Mouse (Mus musculus): ENCODE data around the gene Gm20388. TPM values are rescaled to one million over a fixed set of nuclear protein-coding genes. Genes with fewer than 3 reads are reported as not detected.

Gene Gm20388
- total RNA-seq, 1 experiment = 27.0 TPM

DNA sequence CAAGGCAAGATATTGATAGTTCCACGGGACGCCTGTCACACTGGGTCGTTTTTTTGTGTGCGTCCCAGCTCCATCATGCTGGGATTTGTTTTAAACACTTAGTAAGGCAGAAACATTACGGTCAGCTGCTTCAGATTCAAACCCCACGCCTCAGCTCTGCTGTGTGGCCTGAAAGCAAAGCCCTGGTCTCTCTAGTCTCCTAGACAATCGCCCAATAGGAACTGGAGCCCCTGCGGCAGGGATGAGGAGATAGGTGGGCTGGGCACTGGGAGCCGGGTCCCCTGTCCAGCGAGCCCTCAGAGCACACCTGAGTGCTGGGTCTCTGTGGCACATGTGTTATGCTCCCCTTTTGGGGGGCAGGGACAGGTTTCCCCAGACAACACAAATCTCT lies 267.5 kb downstream of the Gm20388 start:
- Histone ChIP-seq H3K4me3 (ENCODE audit: insufficient read depth in 1 of 2, low read depth in 1 of 2, low read length in 2 of 2, poor library complexity in 1 of 2, severe bottlenecking in 1 of 2) (no peak overlapping the region), H3K9ac (ENCODE audit: insufficient read depth, low read depth, low read length, poor library complexity, severe bottlenecking) (no peak overlapping the region), H3K27ac (ENCODE audit: insufficient read depth, low read depth, low read length, poor library complexity, severe bottlenecking) (no peak overlapping the region; the same call in 1 of the 2 replicates), H3K36me3 (ENCODE audit: control insufficient read depth, insufficient read depth, low read length, poor library complexity, severe bottlenecking) (no peaks in the 10 kb centered on the region), H3K9me3 (ENCODE audit: control insufficient read depth, insufficient read depth, low read depth, low read length) (no peaks in the 10 kb centered on the region), H3K4me1 (ENCODE audit: control insufficient read depth in 2 of 2, insufficient read depth in 2 of 2, low read length in 2 of 2, poor library complexity in 1 of 2) (peaks cover 0 to 15% of the 10 kb centered on the region in 2 experiments; a peak in 2 of 4 replicates)
- TF ChIP-seq MAFK (IDR thresholded peaks at IDR 0.05; ENCODE audit: insufficient read depth, low read depth, low read length) (no peak), ZC3H11A (IDR thresholded peaks at IDR 0.05; ENCODE audit: borderline replicate concordance, low read depth, low read length) (no peak), CHD2 (IDR thresholded peaks at IDR 0.05; ENCODE audit: low read depth, low read length) (no peak), HCFC1 (IDR thresholded peaks at IDR 0.05; ENCODE audit: borderline replicate concordance, insufficient read depth, low read length) (no peak), ZNF384 (IDR thresholded peaks at IDR 0.05; ENCODE audit: low read depth, low read length) (no peak)
- in situ Hi-C loops (cut with MboI; ENCODE audit: low sequenced_read_pairs in 2 of 2, unreplicated experiment in 2 of 2) = no loop called here
- DNase-seq (ENCODE audit: low read depth, low spot score) = no peak

DNA sequence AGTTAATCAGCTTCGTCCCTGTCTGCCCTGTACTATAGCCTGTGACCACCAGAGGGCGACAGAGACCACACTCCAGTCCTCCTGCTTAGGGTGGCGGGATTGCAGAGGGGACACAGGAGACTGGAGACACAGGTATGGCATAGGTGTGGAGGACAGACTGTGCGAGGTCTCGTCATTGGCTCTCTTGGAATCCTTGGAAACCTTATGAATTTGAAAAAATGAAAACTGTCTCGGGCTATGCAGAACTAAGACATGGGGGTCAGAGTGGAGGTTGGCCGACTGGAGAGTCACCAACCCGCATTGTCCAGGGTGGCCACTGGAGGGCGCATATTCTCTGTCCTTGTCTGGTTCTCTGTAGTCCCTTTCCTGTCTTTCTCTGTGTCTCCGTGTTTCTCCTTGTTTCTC lies 268.4 kb downstream of the Gm20388 start:
- TF ChIP-seq ZC3H11A (IDR thresholded peaks at IDR 0.05; ENCODE audit: borderline replicate concordance, low read depth, low read length) (0 out of 2 replicates have a peak, but pooled peaks have one; percentile 50), MAFK (IDR thresholded peaks at IDR 0.05; ENCODE audit: insufficient read depth, low read depth, low read length) (no peak)
- Histone ChIP-seq H3K9ac (ENCODE audit: insufficient read depth, low read depth, low read length, poor library complexity, severe bottlenecking) (no peak overlapping the region), H3K4me3 (ENCODE audit: insufficient read depth in 1 of 2, low read depth in 1 of 2, low read length in 2 of 2, poor library complexity in 1 of 2, severe bottlenecking in 1 of 2) (peak overlapping the region in 1 of 2 experiments; percentile 18; a peak in 1 of 4 replicates)

DNA sequence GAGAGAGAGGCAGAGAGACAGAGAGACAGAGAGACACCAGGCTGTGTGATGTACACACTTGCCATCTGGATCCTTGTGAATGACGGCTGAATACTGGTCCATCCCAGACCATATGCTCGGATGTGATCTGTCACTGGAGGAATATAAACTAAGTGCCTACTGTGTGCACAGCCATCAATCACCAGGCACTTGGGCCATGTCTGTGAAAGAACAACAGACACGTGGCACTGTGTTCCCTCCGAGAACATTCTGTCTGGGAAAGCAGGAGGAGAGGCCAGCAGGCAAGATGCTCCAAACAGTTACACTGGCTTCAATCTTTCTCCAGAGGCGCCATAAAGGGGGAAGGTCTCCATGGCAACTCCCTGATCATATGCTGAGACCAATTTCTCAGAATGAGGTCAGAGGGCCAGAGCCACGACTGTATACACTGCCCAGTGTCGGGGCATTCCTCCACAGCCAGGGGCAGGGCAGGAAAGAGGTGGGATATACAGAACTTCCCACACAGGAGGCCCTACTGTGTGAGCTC lies 269.9 kb downstream of the Gm20388 start:
- H3K36me3 ChIP-seq (ENCODE audit: control insufficient read depth, insufficient read depth, low read length, poor library complexity, severe bottlenecking) = no peaks in the 10 kb centered on the region
- peaks cover 0 to 13% of the 10 kb centered on the region in 2 experiments; a peak in 2 of 4 replicates for H3K4me1 ChIP-seq (ENCODE audit: control insufficient read depth in 2 of 2, insufficient read depth in 2 of 2, low read length in 2 of 2, poor library complexity in 1 of 2)
- no peak for DNase-seq (ENCODE audit: low read depth, low spot score)

More for the DNA sequence above, 268.4 kb downstream of the Gm20388 start:
- Histone ChIP-seq H3K36me3 (ENCODE audit: control insufficient read depth, insufficient read depth, low read length, poor library complexity, severe bottlenecking) (no peaks in the 10 kb centered on the region), H3K9me3 (ENCODE audit: control insufficient read depth, insufficient read depth, low read depth, low read length) (no peaks in the 10 kb centered on the region), H3K27ac (ENCODE audit: insufficient read depth, low read depth, low read length, poor library complexity, severe bottlenecking) (no peak overlapping the region), H3K4me1 (ENCODE audit: control insufficient read depth in 2 of 2, insufficient read depth in 2 of 2, low read length in 2 of 2, poor library complexity in 1 of 2) (peaks cover 0 to 15% of the 10 kb centered on the region in 2 experiments; a peak in 2 of 4 replicates)
- DNase-seq (ENCODE audit: low read depth, low spot score) = peak; percentile 83
- in situ Hi-C loops (cut with MboI; ENCODE audit: low sequenced_read_pairs in 2 of 2, unreplicated experiment in 2 of 2) = no loop called here

DNA sequence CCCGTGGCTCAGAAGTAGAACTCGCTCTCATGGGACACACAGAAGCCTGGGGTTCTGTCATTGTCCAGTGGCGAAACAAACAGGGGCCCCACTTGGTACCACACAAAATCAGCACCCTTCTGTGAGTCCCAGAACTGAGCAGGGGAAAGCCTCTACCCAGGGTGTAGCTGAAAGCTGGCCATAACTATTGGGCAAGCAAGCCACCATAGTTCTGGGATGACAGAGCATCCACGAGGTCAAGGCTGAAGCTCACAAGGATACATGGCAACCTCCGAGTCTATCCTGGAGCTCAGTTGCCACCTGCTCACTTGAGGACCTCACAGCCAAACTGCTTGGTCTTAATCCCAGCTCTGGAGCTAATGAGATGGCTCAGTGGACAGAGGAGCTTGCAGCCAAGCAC lies 270.6 kb downstream of the Gm20388 start:
- Histone ChIP-seq H3K9me3 (ENCODE audit: control insufficient read depth, insufficient read depth, low read depth, low read length) (no peaks in the 10 kb centered on the region), H3K4me1 (ENCODE audit: control insufficient read depth in 2 of 2, insufficient read depth in 2 of 2, low read length in 2 of 2, poor library complexity in 1 of 2) (peaks cover 0 to 13% of the 10 kb centered on the region in 2 experiments; a peak in 2 of 4 replicates), H3K9ac (ENCODE audit: insufficient read depth, low read depth, low read length, poor library complexity, severe bottlenecking) (no peak overlapping the region), H3K27ac (ENCODE audit: insufficient read depth, low read depth, low read length, poor library complexity, severe bottlenecking) (no peak overlapping the region), H3K4me3 (ENCODE audit: insufficient read depth in 1 of 2, low read depth in 1 of 2, low read length in 2 of 2, poor library complexity in 1 of 2, severe bottlenecking in 1 of 2) (no peak overlapping the region), H3K36me3 (ENCODE audit: control insufficient read depth, insufficient read depth, low read length, poor library complexity, severe bottlenecking) (no peaks in the 10 kb centered on the region)
- TF ChIP-seq ZC3H11A (IDR thresholded peaks at IDR 0.05; ENCODE audit: borderline replicate concordance, low read depth, low read length) (no peak), ZNF384 (IDR thresholded peaks at IDR 0.05; ENCODE audit: low read depth, low read length) (no peak), MAFK (IDR thresholded peaks at IDR 0.05; ENCODE audit: insufficient read depth, low read depth, low read length) (no peak)
- no peak for DNase-seq (ENCODE audit: low read depth, low spot score)
- in situ Hi-C loops (cut with MboI; ENCODE audit: low sequenced_read_pairs in 2 of 2, unreplicated experiment in 2 of 2) = loop anchor here in 1 of 2 experiments (10.0 kb wide), 1 partner anchor 144 kb away; no protein-coding TSS in a partner anchor

More for the DNA sequence above, 269.9 kb downstream of the Gm20388 start:
- Histone ChIP-seq H3K9ac (ENCODE audit: insufficient read depth, low read depth, low read length, poor library complexity, severe bottlenecking) (no peak overlapping the region), H3K27ac (ENCODE audit: insufficient read depth, low read depth, low read length, poor library complexity, severe bottlenecking) (no peak overlapping the region), H3K4me3 (ENCODE audit: insufficient read depth in 1 of 2, low read depth in 1 of 2, low read length in 2 of 2, poor library complexity in 1 of 2, severe bottlenecking in 1 of 2) (no peak overlapping the region), H3K9me3 (ENCODE audit: control insufficient read depth, insufficient read depth, low read depth, low read length) (no peaks in the 10 kb centered on the region)
- in situ Hi-C loops (cut with MboI; ENCODE audit: low sequenced_read_pairs in 2 of 2, unreplicated experiment in 2 of 2) = loop anchor here in 1 of 2 experiments (10.0 kb wide), 1 partner anchor 144 kb away; no protein-coding TSS in a partner anchor
- no peak for TF ChIP-seq ZC3H11A (IDR thresholded peaks at IDR 0.05; ENCODE audit: borderline replicate concordance, low read depth, low read length)
- no peak for TF ChIP-seq HCFC1 (IDR thresholded peaks at IDR 0.05; ENCODE audit: borderline replicate concordance, insufficient read depth, low read length)
- TF ChIP-seq ZNF384 (IDR thresholded peaks at IDR 0.05; ENCODE audit: low read depth, low read length) = no peak
- no peak for TF ChIP-seq CHD2 (IDR thresholded peaks at IDR 0.05; ENCODE audit: low read depth, low read length)
- TF ChIP-seq MAFK (IDR thresholded peaks at IDR 0.05; ENCODE audit: insufficient read depth, low read depth, low read length) = no peak
